Mouse (Mus musculus) liver, embryonic 18 days (tissue): ENCODE measurements around the gene Cpm. TPM values are rescaled to one million over a fixed set of nuclear protein-coding genes. Genes with fewer than 3 reads are reported as not detected.

Experiments used
- polyA plus RNA-seq: library from polyadenylated mRNA; depleted of rRNA; stranded (reverse); fragments of >200 nt; gene quantifications from 2 replicates; pipeline ENCODE4 v1.2.3, GENCODE M21; 2012; rRNA removed

The Cpm gene
- polyA plus RNA-seq, result 6.1 and 11.4 TPM in 2 replicates

DNA sequence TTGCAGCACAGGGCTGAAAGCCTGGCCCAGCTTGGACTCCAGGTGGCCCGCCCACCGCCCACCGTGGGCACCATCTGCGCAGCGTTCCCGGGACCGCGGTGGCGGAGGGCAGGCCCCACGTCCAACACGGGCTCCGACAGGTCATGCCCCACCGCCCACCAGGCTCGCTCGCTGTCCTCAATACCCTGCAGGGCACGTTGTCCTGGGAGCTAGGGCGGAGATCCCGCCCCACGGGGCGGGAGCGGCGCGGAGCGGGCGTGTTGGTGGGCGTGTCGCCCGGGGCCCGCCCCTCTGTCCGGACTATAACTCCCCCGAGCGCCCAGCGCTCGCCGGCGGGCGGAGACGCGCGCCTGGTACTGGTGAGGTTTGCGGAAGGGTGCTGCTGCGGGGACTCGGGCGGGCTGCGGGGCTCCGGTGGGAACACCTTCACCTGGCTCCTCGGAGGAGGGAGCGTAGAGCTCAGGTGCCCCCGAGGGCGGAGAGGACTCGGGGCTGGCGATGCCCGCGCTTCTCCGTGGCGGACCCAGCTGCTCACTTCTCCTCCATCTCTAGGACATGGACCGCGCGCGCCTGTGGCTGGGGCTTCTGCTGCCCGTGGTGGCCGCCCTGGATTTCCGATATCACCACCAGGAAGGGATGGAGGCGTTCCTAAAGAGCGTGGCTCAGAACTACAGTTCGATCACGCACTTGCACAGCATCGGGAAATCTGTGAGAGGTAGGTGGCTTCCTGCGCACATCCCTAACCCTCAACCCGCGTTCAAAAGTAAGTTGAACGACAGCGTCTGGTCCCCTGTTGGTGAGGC lies at the start of gene Cpm:
Gene Cpm (plus strand): TSS at position 332 of the 803 bp plus-strand sequence.

DNA sequence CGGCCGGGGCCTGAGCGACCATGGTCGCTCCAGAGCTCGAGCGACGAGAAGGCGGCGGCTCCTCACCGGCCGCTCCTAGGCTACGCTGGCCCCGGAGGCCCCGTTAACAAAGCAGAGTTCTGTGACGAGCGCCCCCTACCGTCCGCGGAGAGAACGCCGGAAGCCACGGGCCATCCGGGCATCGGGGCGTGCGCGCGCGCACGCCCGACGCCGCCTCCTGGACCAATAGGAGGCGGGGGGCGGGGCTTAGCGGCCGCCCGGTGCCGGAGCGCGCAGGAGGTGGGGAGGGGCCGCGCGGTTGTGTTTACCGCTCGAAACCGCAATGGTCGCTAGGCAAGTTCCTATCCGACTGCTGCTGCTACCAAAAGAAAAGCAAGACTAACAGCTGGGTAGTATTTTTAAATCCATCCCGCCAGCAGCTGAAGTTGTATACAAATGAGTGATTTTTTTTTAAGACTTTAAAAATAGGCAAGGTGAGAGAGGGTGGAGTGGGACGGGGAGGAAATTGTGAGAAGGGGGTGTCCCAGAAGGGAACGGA lies 81.4 kb downstream of the Cpm start, which contains the start of gene Mdm2:
Gene Mdm2 (minus strand): TSS at position 155 of the 538 bp plus-strand sequence.

Other genes with a start within 250 kb of the Cpm start
- 19.7 and 21.7 TPM in 2 replicates for gene Cpsf6, start 249.5 kb upstream of the Cpm start, polyA plus RNA-seq
- 22.5 and 23.6 TPM in 2 replicates for gene Mdm2, start 81.3 kb downstream of the Cpm start, polyA plus RNA-seq
- 2.6 and 2.9 TPM in 2 replicates for gene Slc35e3, start 116.9 kb downstream of the Cpm start, polyA plus RNA-seq
- 12.4 and 13.5 TPM in 2 replicates for gene Nup107, start 163.2 kb downstream of the Cpm start, polyA plus RNA-seq
- 48.4 and 49.3 TPM in 2 replicates for gene Rap1b, start 216.5 kb downstream of the Cpm start, polyA plus RNA-seq